Mouse (Mus musculus) E14TG2a.4 (cell line): ENCODE results near the gene Srcap.

Source experiments
- CTCF ChIP-seq: conservative IDR thresholded peaks from 2 replicates; pipeline ENCODE4 v1.5.1; 2014; ENCODE audit warnings: low read length
- NANOG ChIP-seq: IDR thresholded peaks from 2 replicates; pipeline ENCODE4 v1.6.1; 2014; ENCODE audit warnings: borderline replicate concordance, low read length, mixed read lengths

DNA sequence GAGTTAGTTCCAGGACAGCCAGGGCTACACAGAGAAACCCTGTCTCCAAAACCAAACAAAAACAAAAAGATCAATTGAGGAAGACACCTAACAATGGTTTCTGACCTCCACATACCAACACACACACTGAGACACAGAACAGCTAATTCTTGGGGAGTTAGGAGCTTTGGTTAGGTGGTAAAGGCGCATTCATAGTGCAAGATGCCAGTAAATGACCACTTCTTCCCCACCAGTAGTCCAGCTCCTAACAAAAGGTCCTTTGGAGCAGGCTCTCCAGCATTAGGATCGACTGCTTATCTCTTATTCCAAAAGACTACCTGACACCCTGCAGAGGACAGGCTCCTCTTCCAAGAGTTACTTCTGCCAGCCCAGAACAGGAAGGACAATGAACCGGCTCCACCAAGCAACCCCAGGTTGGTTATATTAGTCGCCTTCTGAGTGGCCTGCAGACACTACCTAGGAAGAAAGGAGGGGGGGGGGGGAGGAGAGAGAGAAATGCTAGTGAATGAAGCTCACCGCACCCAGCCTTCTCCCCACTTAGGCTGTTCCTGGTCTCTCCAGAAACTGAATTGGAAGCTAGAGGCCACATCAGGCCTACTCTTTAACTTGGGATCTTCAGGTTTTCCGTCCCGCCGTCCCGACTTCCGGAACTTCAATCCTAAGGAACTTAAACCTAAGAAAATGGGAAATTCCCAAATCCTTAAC, 41.6 kb upstream of the Srcap start:
- no peak for TF ChIP-seq CTCF
- no peak for TF ChIP-seq NANOG
